Mouse (Mus musculus) spleen, adult 10 weeks (tissue): ENCODE data around the gene Gm10642. TPM values are rescaled to one million over a fixed set of nuclear protein-coding genes. Genes with fewer than 3 reads are reported as not detected.

Source experiments
- polyA plus RNA-seq: library from polyadenylated mRNA; stranded (reverse); fragments of 350-450 nt; fragmentation: Illumina TruSeq; extraction: RNeasy Lipid Tissue Mini Kit (QIAGEN cat#74804); gene quantifications from one replicate; pipeline ENCODE4 v1.2.3, GENCODE M21; 2015; ENCODE audit warnings: low replicate concordance; ENCODE audit not compliant: insufficient read depth

Gm10642 gene
- polyA plus RNA-seq = 0.39 TPM

DNA sequence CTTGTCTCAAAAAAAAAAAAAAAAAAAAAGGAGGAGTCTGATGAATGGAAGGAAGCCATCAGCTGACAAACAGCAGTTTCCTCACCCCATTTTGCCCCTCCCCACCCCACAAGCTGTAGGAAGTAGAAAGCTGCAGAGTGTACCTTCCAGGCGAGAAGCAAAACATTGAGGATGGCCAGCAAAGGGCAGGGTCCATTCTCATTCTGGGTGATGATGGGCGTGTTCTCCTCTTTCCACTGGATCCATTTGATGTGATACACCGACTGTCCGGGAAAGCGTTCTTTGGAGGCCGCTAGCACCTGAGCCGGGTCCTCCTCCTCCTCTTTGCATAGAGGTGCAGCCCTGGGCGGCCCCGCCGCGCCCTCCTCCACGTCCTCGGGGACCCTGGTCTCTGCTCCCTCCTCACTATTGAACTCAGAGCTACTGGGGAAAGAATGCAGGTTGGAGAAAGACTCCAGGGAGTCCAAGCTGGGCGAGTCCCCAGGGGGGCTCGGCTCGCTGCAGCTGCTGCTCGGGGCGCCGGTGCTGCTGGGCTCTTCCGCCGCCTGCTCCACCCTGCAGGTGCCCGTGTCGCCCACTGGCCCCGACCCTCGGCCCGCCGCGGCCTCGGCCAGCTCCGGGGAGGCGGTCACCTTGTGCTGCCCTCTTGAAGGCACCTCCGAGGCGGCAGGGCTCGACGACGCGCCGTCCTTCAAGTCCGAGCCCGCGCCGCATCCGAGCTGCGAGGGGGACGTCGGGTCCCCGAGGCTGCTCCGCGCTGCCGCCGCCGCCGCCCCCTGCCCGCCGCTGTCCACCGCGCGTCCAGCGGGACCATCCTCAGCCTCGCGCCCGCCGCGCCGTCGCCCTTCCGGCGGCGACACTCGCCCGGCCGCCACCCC lies at the start of gene Gm10642:
TSS of gene Gm10642 (plus strand) at position 122 of the 878 bp plus-strand sequence.

GRCm38 (mm10) chr9:70657013-70657967 lies 1.2 kb downstream of the Gm10642 start, which contains the start of gene Mindy2:
Mindy2 (minus strand) TSS chr9:70657174.

DNA sequence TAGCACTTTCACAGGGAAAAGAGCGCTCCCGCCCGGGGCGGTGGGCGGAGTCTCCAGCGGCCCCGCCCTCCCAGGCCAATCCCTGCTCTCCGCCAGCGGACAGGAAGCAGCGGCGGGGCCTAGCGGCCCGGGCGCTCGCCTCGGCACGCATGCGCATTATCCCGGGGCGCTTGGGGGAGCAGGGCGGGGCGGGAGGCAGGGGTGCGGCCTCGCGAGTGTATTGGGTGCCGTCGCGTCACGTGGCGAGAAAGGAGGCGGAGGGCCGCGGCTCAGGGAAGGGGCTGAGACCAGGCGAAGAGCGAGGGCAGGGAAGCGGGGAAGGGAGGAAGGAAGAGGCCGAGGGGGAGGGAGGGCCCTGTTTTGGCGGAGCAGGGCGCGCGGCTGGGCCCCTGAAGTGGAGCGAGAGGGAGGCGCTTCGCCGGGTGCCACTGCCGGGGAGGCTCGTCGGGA lies 22.7 kb downstream of the Gm10642 start, which contains the start of gene Adam10:
TSS of gene Adam10 (plus strand) at position 316 of the 450 bp plus-strand sequence.

Other genes starting within 250 kb of the Gm10642 start
- gene Ccnb2, start 234.7 kb upstream of the Gm10642 start, polyA plus RNA-seq = 21.8 TPM
- 75.1 TPM for gene Rnf111, start 152.5 kb upstream of the Gm10642 start, polyA plus RNA-seq
- gene Sltm, start 113.5 kb upstream of the Gm10642 start, polyA plus RNA-seq = 106 TPM
- gene Mindy2, start 923 bp downstream of the Gm10642 start, polyA plus RNA-seq = 41.8 TPM
- gene Adam10, start 22.7 kb downstream of the Gm10642 start, polyA plus RNA-seq = 91.3 TPM